Mouse (Mus musculus): ENCODE data around the gene Prkn.

Gene Prkn

DNA sequence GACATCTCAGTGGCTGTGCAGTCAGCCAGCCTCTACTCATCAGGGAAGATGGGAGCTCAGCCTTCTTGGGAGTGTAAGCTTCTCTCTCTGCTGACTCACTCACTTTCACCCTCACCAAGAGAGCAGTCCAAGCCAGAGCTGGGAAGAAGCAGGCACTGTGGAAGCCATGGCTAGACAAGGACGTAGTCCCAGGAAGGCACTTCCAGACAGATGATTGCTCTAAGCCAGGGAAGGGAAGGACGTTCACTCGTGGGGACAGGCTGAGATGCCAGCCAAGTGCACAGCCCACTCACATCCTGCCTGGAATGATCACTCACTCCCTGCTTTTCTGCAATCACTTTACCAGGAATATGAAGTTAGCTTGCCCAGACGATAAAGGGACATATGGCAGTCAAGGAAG is 430.0 kb downstream of the Prkn start:
- DNase-seq (ENCODE audit: low spot score): peak; percentile 13

DNA sequence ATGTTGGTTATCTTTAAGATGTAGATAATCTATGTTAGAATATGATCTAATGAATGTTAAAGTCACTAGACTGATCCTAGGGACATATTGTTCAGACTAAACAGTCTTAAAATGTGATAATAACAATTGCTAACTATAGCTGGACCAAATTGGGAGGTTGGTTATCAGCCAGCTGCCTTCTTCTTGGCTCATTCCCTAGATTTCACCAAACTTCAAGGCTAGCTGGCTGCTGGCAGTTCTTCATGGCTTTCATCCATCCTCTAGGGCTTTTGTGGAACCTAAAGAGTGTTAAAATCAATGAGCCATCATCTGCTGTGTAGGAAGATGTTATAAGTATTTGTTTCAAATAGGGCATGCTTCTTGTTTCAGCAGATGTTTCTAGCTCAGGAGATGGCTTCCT is 431.7 kb downstream of the Prkn start:
- peak; percentile 61 for DNase-seq (ENCODE audit: low spot score)

DNA sequence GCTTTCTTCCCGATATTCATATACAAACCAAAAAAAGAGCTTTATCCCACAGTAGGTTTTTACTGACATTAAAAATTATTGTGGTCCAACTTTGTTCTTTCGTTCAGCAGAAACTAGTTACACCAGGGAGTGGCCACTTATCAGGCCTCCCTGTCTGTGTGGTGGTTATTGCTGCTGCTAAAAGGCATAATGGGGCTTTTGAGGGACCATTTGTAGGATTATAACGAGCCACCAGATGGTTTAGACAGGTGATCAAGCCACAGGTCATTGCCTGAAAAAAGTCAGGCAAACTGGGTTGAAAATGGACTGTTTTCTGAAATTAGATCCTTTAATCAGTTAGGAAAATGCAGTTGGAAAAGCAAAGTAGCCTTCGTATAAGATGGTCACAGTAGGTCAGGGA is 444.1 kb downstream of the Prkn start:
- DNase-seq (ENCODE audit: low spot score): no peak

DNA sequence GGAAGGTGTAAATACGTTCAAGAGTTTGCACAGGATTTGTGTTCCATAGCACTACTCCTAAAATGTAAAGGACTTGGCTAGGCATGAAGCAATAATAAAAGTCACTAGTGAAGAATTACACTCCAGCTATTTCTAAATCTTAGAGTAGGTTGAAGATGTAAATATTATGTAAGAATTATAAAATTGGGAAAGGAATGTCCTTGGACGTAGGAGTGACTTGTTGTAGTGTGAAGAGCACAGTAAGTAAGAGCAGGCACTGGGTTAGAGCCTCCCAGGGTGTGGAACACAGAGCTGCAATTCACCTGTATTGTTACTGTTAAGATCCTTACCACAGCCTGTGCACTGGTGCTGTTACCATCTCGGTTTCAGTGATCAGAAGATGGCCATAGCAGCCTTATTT is 450.0 kb downstream of the Prkn start:
- DNase-seq (ENCODE audit: low spot score): no peak

DNA sequence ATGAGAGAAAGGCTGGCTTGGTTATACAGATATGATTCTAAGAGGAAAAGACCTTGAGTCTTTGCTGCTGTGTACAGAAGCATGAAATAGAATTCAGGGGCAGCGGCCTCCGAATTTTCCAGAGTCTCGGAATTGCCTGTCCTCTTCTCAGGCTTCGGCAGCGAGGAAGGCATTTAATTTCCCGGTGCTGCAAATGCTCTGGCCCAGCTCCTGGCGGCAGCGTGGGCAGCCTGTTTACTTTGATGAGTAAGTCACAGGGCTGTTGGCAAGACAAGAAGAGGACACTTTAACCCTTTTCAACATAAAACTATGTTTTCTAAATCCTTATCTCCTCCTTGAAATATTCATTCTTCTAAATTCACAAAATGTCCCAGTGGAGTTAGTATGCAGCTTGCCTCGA is 462.9 kb downstream of the Prkn start:
- peak; percentile 46 for DNase-seq (ENCODE audit: low spot score)

DNA sequence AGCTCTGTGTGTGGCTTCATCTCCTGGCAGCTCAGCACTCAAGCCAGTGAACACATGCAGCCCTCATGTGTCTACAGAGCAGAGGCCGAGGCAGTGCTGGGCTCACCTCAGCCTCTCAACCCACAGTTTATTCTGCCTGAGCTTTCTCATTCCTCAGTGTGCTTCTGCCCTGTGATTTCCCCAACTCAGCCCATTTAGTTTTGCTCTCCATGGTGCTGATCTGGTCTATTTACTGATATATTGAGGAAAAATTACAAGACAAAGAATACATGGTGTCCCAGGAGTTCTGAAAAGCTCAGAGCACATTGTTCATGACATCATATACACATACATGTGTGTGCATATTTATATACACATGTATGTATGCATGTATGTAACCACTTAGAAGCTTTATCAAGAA is 469.7 kb downstream of the Prkn start:
- DNase-seq (ENCODE audit: low spot score): no peak

DNA sequence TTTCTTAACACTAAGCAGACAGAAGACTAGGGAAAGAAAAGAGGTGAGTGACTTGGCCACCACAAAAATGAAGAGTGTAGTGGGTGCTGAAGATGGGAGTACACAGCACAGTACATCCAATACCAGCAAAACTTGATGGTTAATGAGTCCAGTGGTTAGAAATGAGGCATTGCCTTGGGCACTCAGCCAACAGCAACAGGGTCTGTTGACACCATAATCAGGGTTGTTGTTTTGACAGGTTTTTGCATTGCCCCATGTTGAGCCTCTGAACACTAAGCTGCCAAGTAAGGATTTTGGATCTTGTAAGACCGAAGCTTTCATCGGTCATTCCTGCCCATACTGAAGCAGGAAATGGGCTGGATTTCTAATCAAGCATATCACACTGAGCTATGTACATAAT is 474.0 kb downstream of the Prkn start:
- no peak for DNase-seq (ENCODE audit: low spot score)

DNA sequence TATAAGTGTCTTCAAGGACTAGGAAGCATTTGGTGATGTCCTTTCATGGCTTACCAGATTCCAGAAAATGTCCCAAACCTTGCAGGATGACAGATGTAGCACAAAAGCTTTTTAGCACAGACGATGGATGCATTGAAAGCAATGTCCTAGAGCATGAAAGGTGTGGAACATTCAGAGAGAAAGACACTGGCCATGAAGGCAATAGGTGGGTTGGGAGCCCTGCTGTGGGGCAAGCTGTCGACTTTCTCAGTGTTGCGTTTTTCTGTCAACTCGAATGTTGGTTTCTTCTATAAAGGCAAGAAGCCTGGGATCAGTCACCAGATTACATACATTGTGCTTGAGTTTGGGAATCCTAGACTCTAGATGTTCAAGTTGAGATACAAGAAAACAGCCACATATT is 475.5 kb downstream of the Prkn start:
- no peak for DNase-seq (ENCODE audit: low spot score)

DNA sequence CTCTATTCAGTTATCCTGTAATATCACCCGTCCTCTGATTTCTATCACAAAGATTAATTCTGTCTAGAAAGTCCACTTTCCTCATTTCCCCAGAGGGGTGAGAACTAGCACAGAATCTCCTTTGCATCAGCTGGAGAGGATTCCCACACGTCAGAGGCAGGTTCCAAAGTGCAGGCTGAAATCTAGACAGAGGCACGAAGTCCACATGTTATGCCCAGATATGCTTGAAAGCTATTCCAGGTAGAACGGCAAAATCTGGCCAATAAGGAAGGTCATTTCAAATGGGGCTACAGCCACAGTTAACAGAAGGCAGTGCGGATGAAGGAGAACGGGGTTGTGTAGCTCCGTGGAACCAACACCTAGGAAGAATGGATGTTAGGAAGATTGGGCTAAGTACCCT is 478.8 kb downstream of the Prkn start:
- no peak for DNase-seq (ENCODE audit: low spot score)

DNA sequence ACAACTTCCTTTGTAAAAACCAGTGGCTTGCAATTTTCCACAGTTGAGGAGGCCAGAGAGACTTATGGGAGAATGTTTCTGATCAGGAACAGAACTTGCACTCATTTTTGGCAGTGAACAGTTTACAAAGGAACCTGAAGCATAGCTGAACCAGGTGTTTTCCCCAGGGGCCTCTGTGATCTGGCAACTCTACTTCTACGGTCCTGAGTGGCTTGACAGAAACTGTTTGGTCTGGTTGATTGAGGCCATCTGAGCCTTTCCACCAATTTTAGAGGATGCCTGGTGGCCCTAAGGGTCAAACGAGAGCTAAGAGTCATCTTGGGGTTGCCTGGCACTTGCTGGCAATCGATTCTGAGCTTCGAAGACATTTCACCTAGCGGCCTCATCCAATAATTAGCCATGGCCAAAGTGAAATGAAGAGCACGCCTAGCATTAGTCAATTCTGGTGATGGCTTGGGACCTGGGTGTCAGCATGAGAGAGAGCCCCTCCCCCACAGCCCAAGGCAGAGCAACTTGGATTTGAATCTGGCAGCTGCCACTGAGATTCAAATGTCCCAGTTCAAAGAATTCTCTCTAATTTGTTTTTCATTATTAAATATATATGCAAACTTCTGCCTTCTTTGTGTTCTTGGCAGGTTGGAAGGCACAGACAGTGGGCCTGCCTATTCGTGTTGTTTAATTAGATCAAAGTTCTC is 479.6 kb downstream of the Prkn start:
- DNase-seq (ENCODE audit: low spot score): no peak

DNA sequence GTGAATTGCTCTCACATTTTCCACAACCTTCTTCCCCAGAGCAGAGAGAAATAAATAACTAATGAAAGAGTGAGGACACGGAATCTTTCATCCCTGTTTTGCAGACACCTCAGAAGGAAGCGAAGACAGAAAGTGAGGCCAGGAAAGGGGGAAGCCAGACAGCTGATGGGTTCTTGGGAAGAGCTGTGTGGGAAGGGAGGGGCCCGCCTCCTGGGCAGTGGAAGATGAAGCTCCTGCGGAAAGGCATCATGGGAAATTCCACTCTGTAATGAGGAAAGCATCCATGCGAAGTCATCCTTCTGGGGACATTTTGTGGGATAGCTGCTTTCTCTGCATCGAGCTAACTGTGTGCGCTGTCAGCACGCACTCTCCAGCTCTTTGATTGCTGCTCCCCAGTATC is 491.9 kb downstream of the Prkn start:
- no peak for DNase-seq (ENCODE audit: low spot score)

DNA sequence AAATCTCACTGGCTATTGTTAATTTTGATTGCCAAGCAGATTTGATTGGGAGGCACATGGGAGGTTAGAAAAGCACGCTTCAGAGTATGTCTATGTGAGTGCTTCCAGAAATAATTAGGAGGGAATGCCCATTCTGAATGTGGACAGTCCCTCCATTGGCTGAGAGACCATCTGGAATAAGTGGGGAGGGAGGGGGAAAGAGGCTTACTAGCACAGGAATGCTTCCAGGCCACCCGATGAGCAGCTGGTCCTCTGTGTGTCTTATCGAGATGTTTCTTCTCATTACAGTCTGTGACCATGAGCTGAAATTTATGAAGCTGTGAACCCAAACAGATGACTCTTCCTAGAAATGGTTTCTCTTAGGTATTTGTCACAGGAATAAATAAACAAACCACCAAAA is 493.6 kb downstream of the Prkn start:
- DNase-seq (ENCODE audit: low spot score): no peak

DNA sequence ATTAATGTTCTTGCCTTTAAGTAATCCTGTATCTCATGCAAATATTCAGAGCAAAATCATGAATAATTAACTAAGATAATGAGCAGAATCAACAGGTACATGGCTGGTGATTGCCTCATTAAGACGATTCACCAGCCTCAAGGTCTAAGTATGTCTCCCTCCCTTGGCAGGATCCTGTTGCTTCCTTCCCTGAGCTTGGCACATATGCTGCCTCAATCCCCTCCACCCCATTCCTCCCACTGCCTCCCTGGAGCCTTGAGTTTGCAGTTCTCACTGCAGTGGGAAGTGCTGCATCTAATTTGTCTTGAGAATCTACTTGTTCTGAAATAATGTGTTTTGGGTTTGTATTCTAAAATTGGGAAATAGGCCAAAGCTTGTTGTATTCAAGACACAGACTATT is 496.0 kb downstream of the Prkn start:
- DNase-seq (ENCODE audit: low spot score): no peak

DNA sequence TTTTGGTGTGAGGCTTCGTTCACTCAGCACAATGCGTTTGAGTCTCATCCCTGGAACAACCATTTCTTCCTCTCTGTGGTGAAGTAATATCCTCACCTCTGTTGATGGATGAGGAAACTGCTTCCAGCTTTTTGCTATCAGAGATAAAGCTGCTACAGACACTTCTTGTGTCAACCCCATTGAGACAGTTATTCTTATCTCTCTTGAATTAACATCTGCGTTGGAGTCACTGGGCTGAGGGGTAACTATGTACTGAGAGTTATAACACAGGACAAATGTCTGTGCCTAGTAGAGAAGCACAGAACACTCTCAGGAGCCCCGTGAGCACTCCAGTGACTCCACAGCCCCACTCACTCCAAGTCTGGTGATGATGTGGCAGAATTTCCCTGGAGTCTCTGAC is 500.2 kb downstream of the Prkn start:
- DNase-seq (ENCODE audit: low spot score): no peak

DNA sequence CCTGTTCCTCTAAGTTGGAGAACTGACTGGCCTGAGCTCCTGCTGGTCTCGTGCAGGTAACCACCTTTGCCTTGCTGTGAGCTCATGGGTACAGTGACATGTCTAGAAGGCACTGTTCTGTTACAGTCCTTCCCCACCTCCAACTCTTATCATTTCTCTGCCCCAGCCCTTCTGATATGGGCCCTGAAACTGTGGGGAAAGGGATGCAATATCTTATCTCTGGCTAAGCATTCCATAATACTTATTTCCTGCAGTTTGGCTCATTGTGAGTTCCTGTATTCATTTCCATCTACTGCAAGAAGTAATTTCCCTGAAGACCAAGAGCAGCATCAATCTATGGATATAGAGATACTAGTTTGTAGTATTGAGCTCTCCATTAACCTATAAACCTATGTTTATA is 506.1 kb downstream of the Prkn start:
- DNase-seq (ENCODE audit: low spot score): no peak

DNA sequence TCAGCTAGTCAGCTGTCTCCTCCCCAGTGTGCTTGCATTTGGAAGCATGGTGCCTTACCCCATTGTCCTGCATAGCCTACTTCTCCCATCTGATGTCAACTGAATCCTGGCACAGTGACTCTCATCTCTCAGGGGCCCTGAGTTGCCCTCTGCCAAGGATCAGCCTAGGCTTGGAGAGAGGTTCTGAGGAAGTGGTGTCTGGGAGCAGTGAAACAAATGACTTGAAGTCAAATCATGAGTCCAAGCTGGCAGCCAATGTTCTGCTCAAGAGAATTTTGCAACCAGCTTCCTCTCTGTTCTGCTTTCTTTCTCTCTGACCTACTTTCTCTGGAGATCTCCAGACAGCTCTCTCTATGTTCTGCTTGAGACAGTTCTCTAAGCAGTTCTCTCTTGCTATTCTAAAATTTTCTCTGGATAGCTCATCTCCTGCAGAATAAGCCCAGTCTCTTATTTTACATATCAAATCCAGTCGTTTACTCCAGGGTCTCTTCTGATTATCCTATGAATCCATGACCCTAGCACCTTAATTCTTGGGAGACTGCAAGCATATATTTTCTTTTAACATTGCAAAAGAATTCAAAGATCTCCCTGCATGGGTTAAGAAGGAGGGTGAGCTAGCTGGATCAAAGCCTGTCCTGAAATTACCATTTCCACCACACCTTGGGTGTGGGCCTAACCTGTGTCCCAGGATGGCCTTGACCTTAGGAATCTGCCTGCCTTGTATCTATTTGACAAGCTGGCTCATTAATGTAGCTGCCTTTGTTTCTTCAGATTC is 512.8 kb downstream of the Prkn start:
- peak; percentile 41 for DNase-seq (ENCODE audit: low spot score)

DNA sequence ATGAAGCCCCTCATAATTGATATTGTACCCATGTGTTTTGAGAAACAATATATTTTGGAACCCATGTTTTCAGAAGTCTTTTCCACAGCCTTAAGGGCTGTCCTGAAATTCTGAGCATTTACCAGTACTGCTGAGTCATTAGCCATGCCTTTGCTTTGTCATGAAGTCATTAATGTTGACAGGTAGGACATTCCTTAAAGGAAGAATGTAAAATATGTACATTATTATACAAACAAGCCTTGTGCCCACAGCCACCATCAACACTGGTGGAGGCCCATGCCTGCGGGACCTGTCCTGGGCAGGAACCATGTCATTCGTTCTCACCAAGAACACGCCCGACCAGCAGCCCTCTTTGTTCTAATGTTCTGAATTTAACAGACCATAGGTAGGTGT is 513.4 kb downstream of the Prkn start:
- DNase-seq (ENCODE audit: low spot score): no peak

DNA sequence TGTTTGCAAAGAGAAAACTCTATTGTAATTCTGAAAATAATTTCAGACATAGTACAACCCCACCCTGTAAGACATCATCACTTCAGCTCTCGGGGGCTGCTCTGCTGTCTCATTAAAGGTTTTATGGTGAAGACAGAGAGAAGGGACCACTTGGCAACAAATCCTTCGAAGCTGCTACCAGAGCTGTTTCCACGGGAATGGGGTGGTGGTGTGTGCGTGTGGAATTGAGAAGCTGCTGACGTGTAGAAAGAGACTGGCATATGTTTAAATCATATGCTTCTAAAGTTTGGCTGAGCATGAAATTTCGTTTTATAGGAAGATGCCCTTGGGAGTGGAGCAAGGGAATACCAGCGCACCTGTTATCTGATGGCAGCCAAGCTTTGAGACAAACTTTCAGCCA is 514.2 kb downstream of the Prkn start:
- peak; percentile 18 for DNase-seq (ENCODE audit: low spot score)

DNA sequence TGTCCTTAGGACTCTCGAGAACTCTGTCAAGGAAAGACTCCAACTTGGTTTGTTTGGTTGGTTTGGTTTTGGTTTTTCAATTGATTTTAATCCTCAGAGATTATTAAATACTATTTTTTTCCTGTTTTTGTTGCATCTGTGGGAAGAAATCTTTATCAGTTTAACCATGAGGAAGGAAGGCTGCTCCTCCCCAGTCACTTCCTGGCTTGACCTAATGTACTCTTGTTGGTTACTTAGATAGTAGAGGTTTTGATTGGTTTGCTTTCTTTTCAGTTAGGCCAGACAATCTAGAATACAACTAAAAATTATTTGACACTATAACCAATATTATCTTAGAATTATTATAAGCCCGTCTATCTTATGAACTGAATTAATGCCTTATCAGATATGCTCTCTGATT is 535.3 kb downstream of the Prkn start:
- DNase-seq (ENCODE audit: low spot score): no peak

DNA sequence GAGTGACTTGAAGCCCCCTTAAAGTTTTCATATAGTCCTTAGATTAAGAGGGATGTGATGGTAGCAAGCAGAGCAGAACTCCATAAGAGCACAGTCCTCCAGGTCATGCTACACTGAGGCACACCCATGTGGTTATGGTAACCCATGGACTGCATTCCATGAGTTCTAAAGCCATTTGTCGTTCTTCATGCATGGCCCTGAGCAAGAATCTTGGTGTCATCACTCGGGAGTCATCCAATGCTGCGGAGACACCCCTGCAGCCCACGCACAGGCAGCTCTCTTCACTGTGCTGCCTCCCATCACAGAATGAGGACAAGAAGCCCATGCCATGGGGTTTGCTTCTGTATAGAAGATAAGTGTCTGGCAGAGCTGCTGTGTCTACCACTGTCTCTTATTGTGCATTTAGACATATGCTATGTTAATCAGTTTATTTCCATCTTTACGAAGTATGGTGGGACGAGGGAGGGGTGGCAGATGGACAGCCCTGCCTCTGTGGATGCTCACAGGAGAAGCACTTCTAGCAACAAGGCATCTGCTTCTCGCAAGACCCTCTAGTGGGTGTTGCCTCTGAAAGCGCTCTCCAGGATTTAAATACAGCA is 543.3 kb downstream of the Prkn start:
- no peak for DNase-seq (ENCODE audit: low spot score)

DNA sequence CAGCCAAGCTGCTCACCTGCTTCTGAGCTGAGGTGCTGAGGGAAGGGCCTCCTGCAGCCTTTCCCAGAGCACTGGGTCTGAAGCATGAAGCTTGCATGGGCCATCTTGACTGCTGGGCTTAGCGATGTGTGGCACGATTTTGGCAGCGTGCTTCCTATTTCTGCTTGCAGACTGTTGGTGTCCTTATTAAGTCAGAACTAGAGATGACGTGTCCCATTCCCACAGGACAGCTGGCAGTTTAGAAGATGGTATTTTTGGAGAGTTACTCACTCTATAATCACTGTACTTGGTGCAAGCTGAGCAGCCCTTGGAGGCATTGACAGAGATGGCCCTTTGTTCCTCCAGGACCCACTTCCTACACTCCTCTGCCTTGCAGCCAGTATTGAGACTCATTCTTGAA is 545.1 kb downstream of the Prkn start:
- DNase-seq (ENCODE audit: low spot score): peak; percentile 74

DNA sequence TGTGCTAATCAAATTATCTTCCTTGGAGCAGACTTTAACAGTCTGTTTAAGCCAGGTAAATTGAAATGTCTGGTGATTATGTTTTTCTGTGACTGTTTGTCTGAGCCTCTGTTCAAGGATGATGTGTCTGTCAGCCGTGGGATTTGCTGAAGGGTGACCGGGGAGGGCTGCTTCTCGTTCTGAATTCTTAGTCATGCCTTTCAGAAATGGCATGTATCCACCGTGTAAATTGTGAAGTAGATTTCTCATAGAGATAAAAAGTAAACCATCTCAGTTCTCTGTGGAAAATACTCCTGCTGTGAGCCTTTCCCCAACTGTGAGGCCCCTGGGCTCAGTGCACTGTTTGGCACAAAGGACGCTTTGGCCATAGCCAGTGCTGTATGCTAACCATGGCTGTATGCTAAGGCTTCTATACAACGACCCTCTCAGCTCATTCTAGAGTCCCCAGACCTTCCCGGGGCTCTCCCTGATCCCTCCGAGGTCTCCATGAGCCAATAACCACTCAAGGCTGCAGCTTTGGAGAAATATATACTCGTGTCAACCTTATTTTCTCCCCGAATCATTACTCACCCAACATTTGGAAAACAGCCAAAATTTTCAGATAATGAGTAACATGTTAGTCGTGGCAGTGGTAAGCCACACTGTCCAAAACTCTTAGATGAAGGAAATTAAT is 552.6 kb downstream of the Prkn start:
- DNase-seq (ENCODE audit: low spot score): no peak

DNA sequence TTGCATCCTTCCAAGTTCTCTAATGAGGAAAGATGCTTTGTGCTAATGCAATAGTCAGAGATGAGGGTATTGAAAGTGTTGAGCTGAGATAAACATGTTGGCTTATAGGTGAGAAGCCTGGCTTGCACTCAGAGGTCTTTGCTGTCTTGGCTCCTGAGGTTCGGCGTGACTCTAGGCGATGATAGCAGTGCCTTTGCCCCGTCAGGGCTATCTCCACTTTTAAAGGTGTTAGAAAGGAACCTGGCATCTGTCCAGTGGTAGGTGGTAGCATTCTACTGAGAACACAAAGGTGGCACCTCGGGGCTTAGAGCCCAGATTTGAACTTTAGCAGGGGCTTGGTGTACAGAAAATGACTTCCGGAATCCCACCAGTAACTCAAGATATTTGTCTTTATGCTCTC is 554.4 kb downstream of the Prkn start:
- DNase-seq (ENCODE audit: low spot score): no peak

Measured in layer of hippocampus, adult 11-12 months (tissue).